Mouse (Mus musculus) embryo, embryonic 10 days (tissue): ENCODE measurements around the gene Msi1.
A peak's percentile ranks its signal among the peaks of the same experiment; 100 is the strongest.

Experiments used
- DNase-seq: peaks from one replicate; pipeline ENCODE4 v3.0.0-alpha.2; 2015; ENCODE audit warnings: low spot score

The Msi1 gene

GRCm38 (mm10) chr5:115469791-115470190 lies 40.4 kb downstream of the Msi1 start:
- no peak for DNase-seq

DNA sequence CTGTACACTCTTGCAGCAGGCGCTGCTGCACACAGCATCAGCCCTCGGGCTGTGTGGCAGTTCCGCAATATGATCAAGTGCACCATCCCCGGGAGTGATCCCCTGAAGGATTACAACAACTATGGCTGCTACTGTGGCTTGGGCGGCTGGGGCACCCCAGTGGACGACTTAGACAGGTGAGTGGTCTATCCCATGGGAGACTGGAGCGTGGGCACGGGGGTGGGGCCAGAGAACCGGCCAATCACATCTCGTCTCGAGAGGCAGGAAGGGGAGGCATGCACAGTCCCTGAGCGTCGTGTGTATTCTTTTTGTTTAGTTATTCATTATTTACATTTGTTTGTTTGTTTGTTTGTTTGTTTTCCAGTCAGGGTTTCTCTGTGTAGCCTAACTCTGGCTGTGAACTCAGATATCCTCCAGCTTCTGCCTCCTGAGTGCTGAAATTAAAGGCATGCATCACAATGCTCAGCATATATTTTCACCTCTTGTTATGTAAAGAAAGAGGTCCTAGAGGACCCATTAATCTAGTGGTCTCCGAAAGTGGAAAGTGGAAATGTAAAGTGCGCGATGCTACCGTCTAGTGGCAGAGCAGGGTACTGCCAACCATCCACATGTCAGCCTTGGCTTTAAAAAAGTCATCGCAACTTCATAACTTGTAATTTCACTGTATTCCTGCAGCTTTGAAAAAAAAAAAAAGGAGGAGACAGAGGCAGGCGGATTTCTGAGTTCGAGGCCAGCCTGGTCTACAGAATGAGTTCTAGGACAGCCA lies 41.5 kb downstream of the Msi1 start:
- DNase-seq, result peak; percentile 85

DNA sequence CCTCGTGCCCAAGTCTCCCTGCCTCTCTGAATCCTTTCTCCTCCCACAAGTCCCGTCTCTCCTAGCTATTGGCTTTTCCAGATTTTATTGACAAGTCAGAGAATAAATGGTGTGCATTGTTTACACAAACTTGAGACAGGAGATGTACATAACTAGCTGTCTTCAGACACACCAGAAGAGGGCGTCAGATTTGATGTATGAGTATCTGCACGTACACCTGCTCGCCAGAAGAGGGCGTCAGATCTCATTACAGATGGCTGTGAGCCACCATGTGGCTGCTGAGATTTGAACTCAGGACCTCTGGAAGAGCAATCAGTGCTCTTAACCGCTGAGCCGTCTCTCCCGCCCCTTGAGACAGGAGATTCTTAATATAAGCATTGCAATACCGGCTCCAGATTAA lies 43.8 kb downstream of the Msi1 start:
- no peak for DNase-seq

GRCm38 (mm10) chr5:115474174-115474828 lies 44.9 kb downstream of the Msi1 start:
- DNase-seq, result no peak

DNA sequence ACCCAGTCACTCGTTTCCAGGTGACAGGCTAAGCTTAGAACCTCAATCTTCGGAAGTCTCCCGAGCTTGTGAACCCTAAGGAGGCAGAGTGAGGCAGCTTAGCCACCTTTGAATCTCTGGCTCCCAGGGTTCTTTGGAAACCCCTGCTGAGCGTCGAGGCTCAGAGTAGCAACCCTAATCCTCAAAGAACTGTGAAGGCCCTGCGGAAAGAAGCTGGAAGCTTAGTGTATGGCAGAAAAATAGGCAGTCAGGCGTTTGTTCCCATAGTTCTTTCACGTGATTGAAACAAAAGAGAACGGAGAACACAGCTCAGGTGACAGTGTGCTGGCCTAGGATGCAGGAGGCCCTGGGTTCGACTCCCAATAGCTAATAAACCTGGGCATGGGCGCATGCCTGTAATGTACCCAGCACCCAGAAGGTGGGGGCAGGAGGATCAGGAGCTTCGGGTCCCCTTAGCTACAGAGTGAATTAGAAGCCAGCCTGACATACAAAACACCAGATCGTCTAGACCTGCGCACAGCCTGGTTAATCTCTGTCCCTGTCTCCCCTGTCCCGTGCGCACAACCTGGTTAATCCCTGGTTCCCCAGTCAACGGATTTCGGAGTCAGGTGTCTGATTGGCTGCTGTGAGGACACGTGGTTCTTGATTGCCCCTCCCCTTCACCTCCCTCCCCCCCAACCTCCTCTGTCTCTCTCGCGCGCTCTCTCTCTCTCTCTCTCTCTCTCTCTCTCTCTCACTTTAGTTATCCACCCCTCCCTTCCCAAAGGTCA lies 46.1 kb downstream of the Msi1 start:
- peak; percentile 83 for DNase-seq

GRCm38 (mm10) chr5:115476107-115476727 lies 46.8 kb downstream of the Msi1 start:
- no peak for DNase-seq

GRCm38 (mm10) chr5:115479561-115479960 lies 50.2 kb downstream of the Msi1 start:
- no peak for DNase-seq

GRCm38 (mm10) chr5:115480101-115480500 lies 50.7 kb downstream of the Msi1 start:
- no peak for DNase-seq

DNA sequence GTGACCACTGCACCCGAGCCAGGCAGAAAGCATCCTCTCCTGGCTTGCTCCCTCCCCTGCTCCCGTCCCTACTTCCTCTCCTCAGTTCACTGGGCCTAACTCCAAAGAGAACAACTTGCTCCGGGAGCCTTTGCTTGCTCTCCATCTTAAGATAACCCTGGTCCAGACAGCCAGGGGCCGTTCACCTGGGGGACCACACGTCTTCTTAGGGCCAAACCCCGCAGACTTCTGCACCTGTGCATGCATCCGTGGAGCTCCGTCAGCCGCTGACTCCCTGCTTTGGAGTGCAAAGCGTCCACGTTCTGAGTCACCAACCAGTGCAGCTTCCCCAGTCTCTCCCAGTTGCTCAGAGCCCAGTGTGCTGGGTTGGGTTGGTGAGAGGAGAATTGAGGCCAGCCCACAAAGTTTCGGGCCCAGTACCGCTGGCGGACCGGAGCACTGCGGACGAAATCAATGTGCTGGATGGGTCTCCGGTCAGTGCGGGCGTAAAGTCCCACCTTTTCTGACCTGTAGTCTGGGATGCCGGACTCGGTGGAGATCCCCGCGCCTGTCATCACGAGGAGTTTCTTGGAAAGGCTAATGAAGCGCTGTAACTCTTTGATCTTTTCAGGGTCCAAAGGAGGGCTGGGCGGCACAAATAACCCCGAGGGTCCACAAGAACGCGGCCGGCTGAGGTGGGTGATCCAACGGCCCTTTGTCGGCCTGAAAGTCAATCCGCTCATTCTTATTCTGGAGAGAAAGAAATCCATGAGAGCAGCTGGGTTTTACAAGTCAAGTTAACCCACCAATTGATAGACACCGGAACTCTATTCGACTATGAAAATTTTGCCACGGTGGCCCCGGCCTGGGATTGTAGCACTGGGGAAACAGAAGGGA lies 53.2 kb downstream of the Msi1 start:
- DNase-seq, result no peak

GRCm38 (mm10) chr5:115483385-115483784 lies 54.0 kb downstream of the Msi1 start:
- no peak for DNase-seq

- peak; percentile 98 for DNase-seq
Measured at GRCm38 (mm10) chr5:115483947-115484920, 54.8 kb downstream of the Msi1 start, which contains the start of gene Sirt4. TSS of gene Sirt4 (minus strand) at chr5:115484725.

DNA sequence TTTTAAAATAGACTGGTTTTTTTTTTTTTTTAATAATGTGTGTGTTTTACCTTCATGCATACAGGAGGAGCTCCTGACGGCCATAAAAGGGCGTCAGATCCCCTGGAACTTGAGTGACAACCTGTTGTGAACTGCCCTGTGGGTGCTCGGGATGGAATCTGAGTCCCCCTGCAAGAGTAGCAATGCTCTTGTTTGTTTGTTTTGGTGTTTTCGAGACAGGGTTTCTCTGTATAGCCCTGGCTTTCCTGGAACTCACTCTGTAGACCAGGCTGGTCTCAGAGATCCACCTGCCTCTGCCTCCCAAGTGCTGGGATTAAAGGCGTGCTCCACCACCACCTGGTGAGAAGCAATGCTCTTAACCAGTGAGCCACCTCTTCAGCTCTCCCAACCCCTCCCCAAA lies 55.6 kb downstream of the Msi1 start:
- DNase-seq, result no peak

- DNase-seq, result no peak
Measured at GRCm38 (mm10) chr5:115485489-115486205, 56.2 kb downstream of the Msi1 start.

- no peak for DNase-seq
Measured at GRCm38 (mm10) chr5:115486726-115487125, 57.3 kb downstream of the Msi1 start.

DNA sequence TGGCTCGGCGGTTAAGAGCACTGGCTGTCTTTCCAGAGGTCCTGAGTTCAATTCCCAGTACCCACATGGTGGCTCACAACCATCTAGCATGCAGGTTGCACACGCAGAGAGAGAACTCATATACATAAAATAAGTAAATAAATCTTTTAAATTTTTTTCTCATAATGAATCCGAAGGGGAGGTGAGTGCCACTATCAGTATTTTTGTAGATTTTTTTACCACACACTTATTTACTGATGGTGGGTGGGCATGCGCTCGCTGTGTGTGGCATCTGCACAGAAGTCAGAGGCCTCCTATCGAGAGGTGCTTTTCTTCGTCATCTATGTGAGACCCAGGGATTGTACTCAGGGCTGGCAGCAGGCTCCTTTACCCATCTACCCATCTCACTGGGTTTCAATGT lies 58.0 kb downstream of the Msi1 start:
- DNase-seq, result no peak

DNA sequence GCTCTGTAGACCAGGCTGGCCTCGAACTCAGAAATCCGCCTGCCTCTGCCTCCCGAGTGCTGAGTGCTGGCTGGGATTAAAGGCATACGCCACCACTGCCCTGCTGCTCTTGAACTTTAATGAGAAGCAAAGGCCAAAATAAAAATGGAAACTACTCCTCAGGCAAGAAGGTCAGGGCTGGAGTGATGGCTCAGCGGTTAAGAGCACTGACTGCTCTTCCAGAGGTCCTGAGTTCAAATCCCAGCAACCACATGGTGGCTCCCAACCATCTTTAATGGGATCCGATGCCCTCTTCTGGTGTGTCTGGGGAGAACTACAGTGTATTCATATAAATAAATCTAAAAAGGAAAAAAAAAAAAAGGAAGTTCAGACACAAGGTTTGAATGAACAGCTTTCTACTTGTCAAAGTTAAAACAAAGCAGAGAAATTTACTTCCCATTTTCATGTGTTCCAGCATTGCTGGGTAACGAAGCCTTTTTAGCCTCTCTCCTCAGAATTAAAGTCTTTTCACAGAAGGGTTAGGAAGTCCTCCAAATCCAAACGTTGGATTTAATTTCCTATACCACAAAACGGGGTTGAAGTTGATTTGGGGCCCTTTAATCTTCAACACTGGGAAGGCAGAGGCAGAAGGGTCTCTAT lies 58.7 kb downstream of the Msi1 start:
- no peak for DNase-seq

GRCm38 (mm10) chr5:115488841-115489698 lies 59.7 kb downstream of the Msi1 start:
- DNase-seq, result peak; percentile 88
